Mouse (Mus musculus): ENCODE measurements around the gene Saal1. TPM values are rescaled to one million over a fixed set of nuclear protein-coding genes. Genes with fewer than 3 reads are reported as not detected.
"Not testable (repeated sequence)": the region's sequence is repeated elsewhere in the genome, so short reads cannot be mapped to it uniquely, and the experiment has no call there.

The Saal1 gene
- polyA plus RNA-seq, 1 experiment from 2014 or later: 20.3 TPM

DNA sequence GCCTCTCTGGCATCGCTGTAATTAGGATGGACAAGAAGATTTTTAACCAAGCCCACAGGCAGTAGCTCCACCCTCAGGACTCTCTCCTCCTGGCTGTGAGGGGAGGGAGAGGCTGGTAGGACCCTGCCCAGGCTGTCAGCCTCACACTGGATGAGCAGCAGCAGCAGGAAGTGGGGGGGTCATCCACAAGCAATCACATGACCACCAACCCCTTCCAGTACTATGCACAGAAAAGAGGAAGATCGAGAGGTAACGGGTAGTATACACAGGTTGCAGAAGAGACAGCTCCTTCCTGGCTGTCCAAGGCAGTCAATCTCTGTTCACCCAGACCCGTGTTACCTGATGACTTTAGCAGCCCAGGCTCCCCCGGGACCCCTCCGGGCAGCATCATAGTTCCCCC is 1.8 kb upstream of the Saal1 start:
- 64% methylated on average over 6 of the region's 6 CpGs for WGBS
- no peak for ATAC-seq (replicated peaks; ENCODE audit: low FRiP score, low read depth)
- H3K4me2 ChIP-seq (ENCODE audit: low read length): no peak overlapping the region
- no peaks in the 10 kb centered on the region for H3K9me3 ChIP-seq (replicated peaks; ENCODE audit: low read length)
- TF ChIP-seq CTCF (IDR thresholded peaks at IDR 0.05; ENCODE audit: low read depth): no peak
- H3K27me3 ChIP-seq (ENCODE audit: insufficient read depth, low read length): no peaks in the 10 kb centered on the region
- H3K4me1 ChIP-seq (replicated peaks; ENCODE audit: insufficient read depth, low read length): no peaks in the 10 kb centered on the region
- no peak overlapping the region for H3K4me3 ChIP-seq (replicated peaks; ENCODE audit: low read depth, low read length)
- DNase-seq (ENCODE audit: low spot score): no peak
- H3K27ac ChIP-seq: no peak overlapping the region
- H3K36me3 ChIP-seq (ENCODE audit: insufficient read depth, low read length): no peaks in the 10 kb centered on the region
- 0 out of 2 replicates have a peak overlapping the region, but pooled peaks have one; percentile 31 for H3K9ac ChIP-seq (ENCODE audit: low read depth, low read length)

- no peak overlapping the region for H3K4me2 ChIP-seq (ENCODE audit: low read length)
- peaks cover 66% of the 10 kb centered on the region for H3K36me3 ChIP-seq (ENCODE audit: insufficient read depth, low read length)
- H3K9me3 ChIP-seq (replicated peaks; ENCODE audit: low read length): no peaks in the 10 kb centered on the region
- no peak for TF ChIP-seq CTCF (IDR thresholded peaks at IDR 0.05; ENCODE audit: low read depth)
- H3K27me3 ChIP-seq (ENCODE audit: insufficient read depth, low read length): no peaks in the 10 kb centered on the region
- no peak overlapping the region for H3K9ac ChIP-seq (ENCODE audit: low read depth, low read length)
- no peak overlapping the region for H3K27ac ChIP-seq
- WGBS: 91% methylated on average over 6 of the region's 6 CpGs
- no peak overlapping the region for H3K4me3 ChIP-seq (replicated peaks; ENCODE audit: low read depth, low read length)
- ATAC-seq (replicated peaks; ENCODE audit: low FRiP score, low read depth): no peak
- no peak for DNase-seq (ENCODE audit: low spot score)
- no peaks in the 10 kb centered on the region for H3K4me1 ChIP-seq (replicated peaks; ENCODE audit: insufficient read depth, low read length)
Measured at GRCm38 (mm10) chr7:46700521-46701025, 9.9 kb downstream of the Saal1 start.

DNA sequence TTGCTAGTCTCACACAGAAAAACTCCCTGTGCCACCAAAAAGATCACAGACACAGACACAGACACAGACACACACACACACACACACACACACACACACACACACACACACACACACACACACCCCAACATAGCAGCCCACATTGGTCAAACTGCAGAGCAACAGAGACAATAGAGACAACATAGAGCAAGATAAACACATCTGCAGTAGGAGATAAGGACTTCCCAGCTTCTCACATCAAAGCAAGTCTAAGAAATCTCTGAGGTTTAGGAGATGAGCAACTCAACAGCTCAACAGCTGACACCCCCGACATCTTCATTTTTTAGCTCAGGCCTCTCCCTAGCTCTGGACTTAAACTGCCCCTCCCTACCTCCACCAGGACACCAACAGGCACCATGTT is 13.7 kb downstream of the Saal1 start:
- H3K4me2 ChIP-seq (ENCODE audit: low read length): no peak overlapping the region
- no peaks in the 10 kb centered on the region for H3K9me3 ChIP-seq (replicated peaks; ENCODE audit: low read length)
- H3K36me3 ChIP-seq (ENCODE audit: insufficient read depth, low read length): peaks cover 46% of the 10 kb centered on the region
- H3K9ac ChIP-seq (ENCODE audit: low read depth, low read length): no peak overlapping the region
- no peaks in the 10 kb centered on the region for H3K4me1 ChIP-seq (replicated peaks; ENCODE audit: insufficient read depth, low read length)
- H3K4me3 ChIP-seq (replicated peaks; ENCODE audit: low read depth, low read length): no peak overlapping the region
- no peak overlapping the region for H3K27ac ChIP-seq
- no peak for DNase-seq (ENCODE audit: low spot score)
- ATAC-seq (replicated peaks; ENCODE audit: low FRiP score, low read depth): no peak
- TF ChIP-seq CTCF (IDR thresholded peaks at IDR 0.05; ENCODE audit: low read depth): no peak
- 88% methylated on average over 1 of the region's 1 CpGs for WGBS
- H3K27me3 ChIP-seq (ENCODE audit: insufficient read depth, low read length): no peaks in the 10 kb centered on the region

DNA sequence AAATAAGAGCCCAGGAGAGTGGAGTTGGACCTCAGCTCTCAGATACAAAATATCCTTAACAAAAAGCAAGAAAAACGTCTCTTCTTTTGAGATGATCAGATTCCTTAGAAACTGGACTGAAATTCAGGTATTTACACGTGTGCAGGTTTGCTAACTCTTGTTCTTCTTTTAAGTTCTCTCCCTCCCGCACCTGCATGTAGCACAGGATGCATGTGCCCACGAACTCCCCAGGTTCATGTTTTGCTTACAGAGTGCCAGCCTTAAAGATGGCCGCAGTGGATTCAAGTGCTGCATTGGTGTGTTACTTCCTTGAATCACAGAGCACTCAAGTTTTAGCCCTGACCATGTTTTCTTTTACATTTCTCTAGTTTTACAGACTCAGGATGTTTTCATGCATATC is 23.7 kb downstream of the Saal1 start:
- WGBS: 91% methylated on average over 5 of the region's 5 CpGs

DNA sequence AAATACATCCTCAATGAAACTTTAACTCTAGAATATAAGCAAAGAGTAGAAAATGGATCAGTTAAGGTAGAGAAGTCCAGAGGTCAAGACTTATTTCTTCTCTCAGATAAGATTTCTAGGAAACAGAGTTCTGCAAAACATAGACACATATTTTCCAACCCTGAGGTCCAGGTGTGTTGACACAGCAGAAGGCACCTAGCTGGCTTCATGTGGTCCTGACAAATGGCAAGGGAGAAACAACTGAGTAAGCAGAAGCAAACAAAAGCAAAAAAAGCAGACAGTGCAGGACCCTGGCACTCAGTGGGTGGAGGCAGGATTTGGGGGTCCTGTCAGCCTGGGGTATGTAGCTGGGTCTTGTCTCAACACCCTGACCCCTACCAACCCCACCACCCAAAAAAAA is 29.7 kb downstream of the Saal1 start:
- Histone ChIP-seq H3K27me3 (ENCODE audit: insufficient read depth, low read length) (no peaks in the 10 kb centered on the region), H3K4me3 (replicated peaks; ENCODE audit: low read depth, low read length) (no peak overlapping the region), H3K4me1 (replicated peaks; ENCODE audit: insufficient read depth, low read length) (no peaks in the 10 kb centered on the region), H3K9me3 (replicated peaks; ENCODE audit: low read length) (no peaks in the 10 kb centered on the region), H3K36me3 (ENCODE audit: insufficient read depth, low read length) (no peaks in the 10 kb centered on the region), H3K27ac (no peak overlapping the region), H3K9ac (ENCODE audit: low read depth, low read length) (no peak overlapping the region), H3K4me2 (ENCODE audit: low read length) (no peak overlapping the region)
- ATAC-seq (replicated peaks; ENCODE audit: low FRiP score, low read depth): no peak
- DNase-seq (ENCODE audit: low spot score): no peak
- no peak for TF ChIP-seq CTCF (IDR thresholded peaks at IDR 0.05; ENCODE audit: low read depth)

More for the DNA sequence above, 23.7 kb downstream of the Saal1 start:
- no peaks in the 10 kb centered on the region for H3K27me3 ChIP-seq (ENCODE audit: insufficient read depth, low read length)
- DNase-seq (ENCODE audit: low spot score): no peak
- no peak overlapping the region for H3K4me3 ChIP-seq (replicated peaks; ENCODE audit: low read depth, low read length)
- H3K27ac ChIP-seq: no peak overlapping the region
- ATAC-seq (replicated peaks; ENCODE audit: low FRiP score, low read depth): no peak
- no peak overlapping the region for H3K9ac ChIP-seq (ENCODE audit: low read depth, low read length)
- H3K36me3 ChIP-seq (ENCODE audit: insufficient read depth, low read length): peaks cover 26% of the 10 kb centered on the region
- no peaks in the 10 kb centered on the region for H3K9me3 ChIP-seq (replicated peaks; ENCODE audit: low read length)
- no peaks in the 10 kb centered on the region for H3K4me1 ChIP-seq (replicated peaks; ENCODE audit: insufficient read depth, low read length)
- H3K4me2 ChIP-seq (ENCODE audit: low read length): no peak overlapping the region
- TF ChIP-seq CTCF (IDR thresholded peaks at IDR 0.05; ENCODE audit: low read depth): no peak

DNA sequence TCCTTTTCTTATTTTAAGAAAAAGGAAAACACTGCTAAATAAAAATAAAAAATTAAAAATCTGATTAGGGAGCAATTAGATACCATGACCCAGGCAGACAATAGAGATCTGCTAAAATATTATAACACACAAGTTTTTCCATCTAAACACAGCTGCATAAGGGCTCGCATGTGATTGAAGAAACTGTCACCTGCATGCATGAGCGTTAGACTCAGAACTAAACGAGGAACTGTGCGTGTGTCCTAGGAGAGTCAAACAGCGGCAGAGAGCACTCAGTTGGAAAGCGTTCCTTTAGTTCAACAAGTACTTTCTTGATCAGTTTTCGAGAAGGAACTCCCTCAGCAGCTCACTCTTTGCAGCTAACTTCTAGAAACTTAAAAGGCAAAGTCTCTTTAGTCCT is 31.4 kb downstream of the Saal1 start:
- 68% methylated on average over 7 of the region's 7 CpGs for WGBS
- not testable (repeated sequence) for H3K9me3 ChIP-seq (replicated peaks; ENCODE audit: low read length); DNase-seq (ENCODE audit: low spot score); H3K27ac ChIP-seq; H3K27me3 ChIP-seq (ENCODE audit: insufficient read depth, low read length); H3K4me1 ChIP-seq (replicated peaks; ENCODE audit: insufficient read depth, low read length); H3K4me3 ChIP-seq (replicated peaks; ENCODE audit: low read depth, low read length); H3K9ac ChIP-seq (ENCODE audit: low read depth, low read length); ATAC-seq (replicated peaks; ENCODE audit: low FRiP score, low read depth); H3K36me3 ChIP-seq (ENCODE audit: insufficient read depth, low read length); H3K4me2 ChIP-seq (ENCODE audit: low read length)

GRCm38 (mm10) chr7:46678417-46678816 is 32.1 kb downstream of the Saal1 start:
- Histone ChIP-seq H3K36me3 (ENCODE audit: insufficient read depth, low read length) (no peaks in the 10 kb centered on the region), H3K9ac (ENCODE audit: low read depth, low read length) (no peak overlapping the region), H3K27ac (no peak overlapping the region), H3K4me3 (replicated peaks; ENCODE audit: low read depth, low read length) (no peak overlapping the region), H3K4me2 (ENCODE audit: low read length) (no peak overlapping the region), H3K4me1 (replicated peaks; ENCODE audit: insufficient read depth, low read length) (no peaks in the 10 kb centered on the region), H3K27me3 (ENCODE audit: insufficient read depth, low read length) (no peaks in the 10 kb centered on the region), H3K9me3 (replicated peaks; ENCODE audit: low read length) (no peaks in the 10 kb centered on the region)
- ATAC-seq (replicated peaks; ENCODE audit: low FRiP score, low read depth) (no peak), DNase-seq (ENCODE audit: low spot score) (no peak)
- 82% methylated on average over 3 of the region's 3 CpGs for WGBS
- no peak for TF ChIP-seq CTCF (IDR thresholded peaks at IDR 0.05; ENCODE audit: low read depth)
